Mouse (Mus musculus): ENCODE measurements at regions not wholly inside any gene's neighbourhood (a gene's known extent, or its start where the extent isn't known, plus 50 kb on each side); places are given as distances from the start of the nearest gene placed in this dataset.

GRCm38 (mm10) chr10:91593378-91593777 lies 412.3 kb upstream of the Tmpo start:
- TF ChIP-seq GATA1 (IDR thresholded peaks at IDR 0.05; ENCODE audit: borderline replicate concordance, low read length) (no peak), FLI1 (IDR thresholded peaks at IDR 0.05; ENCODE audit: low read length) (no peak)

Data from megakaryocyte, embryonic 14.5 days (primary cell).